Mouse (Mus musculus) hindlimb bud, embryonic 11.5 days (tissue): ENCODE measurements around the gene Gna11.

Source experiments
- DNase-seq: peaks from one replicate; pipeline ENCODE4 v3.0.0-alpha.2; 2012; ENCODE audit warnings: low read depth, low spot score; ENCODE audit errors: extremely low spot score

Gna11 gene

DNA sequence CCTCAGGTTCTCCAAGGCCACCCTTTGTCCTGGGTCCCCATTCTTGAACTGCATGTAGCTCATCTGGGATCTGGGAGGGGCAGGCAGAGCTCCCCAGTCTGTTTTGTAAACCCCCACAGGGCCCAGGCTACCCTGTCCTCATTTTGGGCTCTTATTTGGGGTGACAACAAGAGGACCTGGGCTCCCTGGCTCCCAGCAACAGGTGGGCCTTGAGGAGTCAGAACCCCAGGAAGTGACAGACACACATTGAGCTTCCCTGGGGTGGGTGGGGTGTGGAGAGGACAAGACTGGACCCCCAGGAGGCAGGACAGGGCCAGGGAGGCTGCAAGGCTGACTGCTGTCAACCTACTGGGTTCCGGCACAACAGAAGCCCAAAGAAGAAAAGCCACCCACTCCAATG, 1.4 kb downstream of the Gna11 start:
- DNase-seq, result no peak

DNA sequence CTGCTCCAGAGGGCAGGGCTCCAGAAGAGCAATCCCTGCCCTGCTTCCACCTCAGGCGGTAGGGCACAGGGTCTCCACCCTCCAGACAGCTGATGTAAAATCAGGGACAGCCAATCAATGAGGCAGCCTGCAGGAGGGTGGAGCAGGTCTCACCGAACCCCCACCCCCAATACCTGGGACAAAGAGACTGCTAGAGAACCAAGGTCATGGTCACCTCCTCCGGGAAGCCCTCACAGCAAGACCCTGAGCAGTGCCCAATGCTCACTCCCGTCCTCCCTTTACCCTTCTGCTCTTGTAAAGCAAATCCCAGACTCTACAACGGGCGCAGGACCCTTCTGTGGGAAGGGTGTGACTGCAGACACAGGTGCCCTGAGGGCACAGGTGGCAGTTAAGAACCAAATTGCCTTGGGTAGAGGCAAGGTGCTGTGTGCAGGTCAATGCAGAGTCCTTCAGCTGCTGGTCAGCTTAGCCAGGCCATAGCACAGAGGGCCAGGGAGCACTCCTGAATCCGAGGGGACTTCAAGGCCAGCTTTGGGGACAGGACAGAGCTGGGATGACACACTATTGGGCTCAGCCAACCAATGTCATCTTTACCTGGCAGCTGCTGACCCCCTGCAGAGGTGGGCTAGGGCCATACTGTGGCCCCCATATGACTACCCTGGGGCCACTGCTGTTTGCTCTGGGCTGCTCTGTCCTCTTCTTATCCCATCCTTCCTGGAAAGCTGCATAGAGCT, 2.1 kb downstream of the Gna11 start:
- no peak for DNase-seq

DNA sequence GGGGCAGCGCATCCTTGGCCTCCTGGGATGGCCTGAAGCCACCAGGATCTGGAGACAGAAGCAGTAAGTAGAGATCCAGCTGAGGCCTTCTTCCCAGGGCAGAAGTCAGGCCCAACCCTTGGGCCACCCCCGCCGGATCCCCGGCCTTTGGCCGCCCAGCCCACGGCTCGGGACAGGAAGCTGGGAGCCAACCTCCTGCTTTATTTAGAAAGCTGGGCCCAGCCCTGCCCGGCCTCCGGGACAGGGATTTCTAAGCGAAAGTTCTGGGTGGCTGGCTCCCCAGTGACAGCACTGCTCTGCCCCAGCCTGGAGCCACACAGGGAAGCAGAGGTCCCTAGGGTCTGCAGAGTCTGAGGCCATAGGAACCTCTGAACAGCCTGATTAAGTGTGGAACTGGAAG, 3.2 kb downstream of the Gna11 start:
- DNase-seq, result no peak

DNA sequence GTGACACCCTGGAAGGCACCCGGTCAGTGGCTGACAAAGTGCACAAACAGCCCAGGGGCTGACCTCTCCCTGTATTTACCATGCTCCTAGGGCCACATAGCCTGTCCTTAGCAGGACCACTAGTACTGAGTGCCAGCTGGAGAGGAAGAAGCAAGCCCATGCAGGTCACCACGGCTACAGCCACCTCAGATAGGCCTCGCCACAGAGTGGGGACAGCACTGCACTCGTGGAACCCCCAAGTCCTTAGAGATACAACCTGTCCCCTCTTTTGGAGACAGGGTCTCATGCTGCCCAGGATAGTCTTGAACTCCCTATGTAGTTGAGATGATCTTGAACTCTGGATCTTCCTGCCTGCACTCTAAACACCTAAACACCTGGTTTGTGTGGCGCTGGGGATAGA, 3.6 kb downstream of the Gna11 start:
- no peak for DNase-seq

DNA sequence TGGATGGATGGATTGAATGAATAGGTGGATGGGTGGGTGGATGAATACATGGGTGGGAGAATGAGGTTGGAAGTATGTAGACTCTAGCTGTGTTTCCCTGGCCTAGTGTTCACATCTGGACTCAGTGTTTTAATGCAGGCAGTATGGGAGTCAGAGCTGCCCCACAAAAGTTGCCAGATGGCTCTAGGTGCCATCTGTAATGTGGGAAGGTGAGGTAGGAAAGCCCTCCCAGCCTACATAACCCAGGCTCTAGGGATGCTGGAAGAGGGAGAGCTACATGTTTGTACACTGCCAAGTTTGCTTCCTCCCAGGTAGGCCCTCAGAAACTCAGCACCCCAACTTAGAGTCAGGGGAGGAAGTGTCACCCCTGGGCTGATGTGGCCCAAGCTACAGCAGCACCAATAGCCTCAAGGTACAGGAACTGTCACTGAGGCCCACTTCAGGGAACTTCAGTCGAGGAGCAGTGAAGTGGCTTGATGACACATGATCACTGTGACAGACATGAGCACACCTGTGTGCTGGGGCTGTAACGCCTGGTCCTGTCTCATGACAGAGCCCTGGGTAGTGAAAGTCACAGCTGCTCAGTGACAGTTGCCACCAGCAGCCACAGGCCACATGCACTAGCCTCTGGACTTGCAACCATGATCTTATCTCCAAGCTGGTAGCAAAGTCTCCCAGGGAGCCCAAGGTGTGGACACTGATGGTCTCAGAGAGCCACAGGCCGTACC, 6.5 kb downstream of the Gna11 start:
- DNase-seq, result no peak

DNA sequence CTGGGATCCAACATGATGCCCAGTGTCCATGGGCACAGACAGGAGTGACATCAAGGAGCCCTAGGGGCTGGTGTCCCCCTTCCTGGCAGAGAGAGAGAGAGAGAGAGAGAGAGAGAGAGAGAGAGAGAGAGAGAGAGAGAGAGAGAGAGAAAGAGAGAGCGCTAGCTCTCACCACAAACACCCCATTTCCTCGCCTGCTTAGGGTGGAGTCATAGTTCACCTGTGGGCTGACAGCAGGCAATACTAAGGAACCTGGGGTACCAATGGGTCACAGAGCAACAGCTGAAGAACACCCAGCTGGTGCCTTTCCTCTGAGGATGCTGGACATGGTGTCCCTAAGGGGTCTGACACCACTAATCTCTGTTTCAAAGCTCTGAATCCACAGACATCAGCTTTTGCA, 7.6 kb downstream of the Gna11 start:
- DNase-seq, result no peak

DNA sequence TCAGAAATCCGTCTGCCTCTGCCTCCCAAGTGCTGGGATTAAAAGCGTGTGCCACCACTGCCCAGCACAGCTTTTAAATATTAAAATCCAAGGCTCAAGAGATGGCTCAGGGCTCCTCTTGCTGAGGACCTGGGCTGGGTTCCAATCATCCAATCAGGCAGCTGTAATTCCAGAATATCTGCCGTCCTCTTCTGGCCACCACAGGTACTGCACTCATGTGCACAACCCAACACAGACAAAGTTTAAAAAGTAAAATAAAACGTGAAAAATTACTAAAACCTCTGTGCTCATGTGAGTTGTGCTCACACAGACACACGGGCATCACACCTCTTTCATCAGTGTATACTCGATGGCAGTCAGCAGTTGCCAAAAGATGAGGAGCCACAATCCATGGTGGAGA, 8.3 kb downstream of the Gna11 start:
- DNase-seq, result no peak

DNA sequence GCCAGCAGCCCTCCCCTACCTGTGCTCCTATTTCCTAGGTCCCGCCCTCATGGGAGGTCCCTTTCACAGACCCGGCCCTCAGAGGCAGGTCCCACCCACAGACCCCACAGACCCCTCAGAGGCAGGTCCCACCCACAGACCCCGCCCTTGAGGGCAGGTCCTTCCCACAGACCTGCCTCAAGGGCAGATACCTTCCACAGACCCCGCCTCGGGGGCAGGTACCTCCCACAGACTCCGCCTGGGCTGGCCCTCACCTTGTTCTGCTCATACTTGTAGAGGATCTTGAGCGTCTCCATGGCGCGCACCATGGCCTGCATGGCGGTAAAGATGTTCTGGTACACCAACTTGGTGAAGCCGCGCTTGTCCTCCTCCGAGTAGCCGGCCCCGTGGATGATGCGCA, 10.2 kb downstream of the Gna11 start:
- DNase-seq, result no peak

DNA sequence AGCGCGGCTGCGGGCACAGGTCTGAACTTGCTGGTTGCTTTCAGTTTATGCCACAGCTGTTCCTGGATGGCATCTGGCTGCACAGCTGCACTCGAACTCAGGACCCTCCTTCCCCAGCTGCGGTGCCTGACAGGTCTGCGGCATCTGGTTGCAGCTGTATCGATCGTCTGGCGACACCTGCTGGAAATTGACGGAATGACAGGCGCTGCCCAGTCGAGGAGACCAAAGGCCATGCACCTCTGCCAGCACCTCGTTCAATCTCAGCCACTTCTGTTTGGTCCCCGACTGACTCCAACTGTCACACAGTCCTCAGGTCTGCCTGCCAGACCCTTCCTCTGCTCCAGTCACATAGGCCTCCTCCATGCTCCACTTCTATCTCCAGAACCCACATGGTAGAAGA, 18.2 kb downstream of the Gna11 start:
- DNase-seq, result peak; percentile 42

DNA sequence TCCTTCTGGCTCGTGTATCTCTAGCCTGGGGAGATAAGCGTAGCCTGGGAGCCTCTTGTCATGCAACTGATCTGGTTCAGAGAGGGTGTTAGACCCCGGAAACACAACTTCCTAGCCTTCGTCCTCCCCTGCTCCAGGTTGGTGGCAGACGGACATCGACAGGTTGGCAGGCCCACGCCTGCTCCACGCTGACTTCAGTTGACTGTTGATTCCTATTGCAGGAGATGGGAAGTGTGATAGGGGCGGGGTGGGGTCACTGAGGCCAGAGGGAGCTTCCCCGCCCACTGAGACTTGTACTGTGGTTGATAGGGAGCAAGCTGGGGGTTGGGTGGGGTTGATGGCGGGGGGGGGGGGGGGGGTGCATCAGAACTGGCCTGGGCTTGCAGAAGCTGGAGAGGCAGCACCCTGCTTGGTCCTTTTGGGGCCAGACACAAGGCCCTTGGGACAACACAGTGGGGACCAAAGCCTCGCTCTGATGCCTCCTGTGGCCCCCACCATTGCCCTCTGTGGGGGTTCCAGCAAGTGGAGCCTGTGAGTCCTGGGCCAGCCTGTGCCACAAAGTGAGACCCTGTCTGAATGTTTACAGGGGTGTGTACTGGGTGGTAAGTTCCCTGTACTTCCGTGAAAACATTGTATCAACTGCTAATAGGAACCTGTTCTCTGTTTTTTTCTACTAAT, 19.8 kb downstream of the Gna11 start:
- no peak for DNase-seq

DNA sequence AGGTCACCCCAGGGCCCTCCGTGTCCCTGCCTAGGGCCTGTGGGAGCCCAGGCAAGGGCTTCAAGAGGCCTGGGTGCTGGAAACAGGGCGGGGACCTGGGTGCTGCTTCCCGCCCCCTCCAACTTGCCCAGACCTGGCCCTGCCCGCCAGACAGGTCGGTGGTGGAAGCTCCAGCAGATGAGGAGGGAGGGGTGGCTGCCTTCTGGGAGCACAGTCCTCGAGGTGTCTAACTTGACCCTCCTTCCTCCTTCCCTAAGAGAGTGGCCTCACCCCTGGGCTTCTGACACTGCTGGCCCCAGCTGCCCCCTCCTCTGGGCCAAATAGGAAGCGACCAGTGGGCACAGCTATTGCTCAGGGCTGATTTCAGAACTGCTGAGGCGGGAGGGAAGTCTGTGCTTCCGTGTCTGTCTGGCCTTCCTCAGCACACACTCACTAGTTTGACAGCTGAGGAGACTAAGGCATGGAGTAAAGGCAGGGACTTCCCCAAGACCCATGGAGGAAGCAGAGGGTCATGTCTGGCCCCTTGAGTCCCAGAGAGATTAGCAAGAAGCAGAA, 20.9 kb downstream of the Gna11 start, which contains the start of gene Gna15:
Gna15 (minus strand) TSS at position 175 of the 555 bp plus-strand sequence.
- DNase-seq, result no peak

DNA sequence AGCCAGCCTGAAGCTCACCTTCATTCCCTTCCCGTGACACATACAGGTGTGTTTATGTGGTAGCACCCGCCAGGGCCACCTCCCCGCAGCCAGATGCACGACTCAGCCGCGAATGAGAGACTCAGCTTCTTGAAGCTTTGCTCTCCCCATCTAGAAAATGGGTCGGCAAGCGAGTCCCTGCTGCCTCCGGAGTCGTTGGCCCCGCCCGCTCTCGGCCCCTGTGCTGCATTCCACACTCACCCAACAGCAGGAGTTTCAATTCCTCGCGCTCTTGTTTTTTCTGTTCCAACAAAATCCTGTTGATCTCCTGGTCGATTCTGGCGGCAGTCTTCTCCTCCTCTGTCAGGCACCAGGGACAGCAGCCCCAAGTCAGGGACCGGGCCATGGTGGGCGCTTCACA, 21.4 kb downstream of the Gna11 start:
- no peak for DNase-seq

DNA sequence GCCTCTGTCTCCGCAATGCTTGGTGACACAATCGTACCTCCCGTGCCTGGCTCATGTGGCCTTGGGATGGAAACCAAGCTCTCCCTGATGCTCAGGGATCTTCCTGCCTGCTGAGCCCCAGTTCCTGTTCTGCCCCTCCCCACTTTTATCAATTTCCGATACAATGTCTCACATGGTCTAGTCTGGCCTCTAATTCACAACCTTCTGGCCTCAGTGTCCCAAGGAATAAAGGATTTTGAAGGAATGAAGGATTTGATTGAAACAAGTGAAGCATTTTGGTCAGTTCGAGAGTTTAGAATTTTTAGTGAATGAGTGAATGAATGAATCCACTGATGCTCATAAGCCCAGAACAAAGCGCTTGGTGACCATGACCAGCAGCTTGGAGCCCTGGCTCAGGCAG, 21.8 kb downstream of the Gna11 start:
- DNase-seq, result no peak

DNA sequence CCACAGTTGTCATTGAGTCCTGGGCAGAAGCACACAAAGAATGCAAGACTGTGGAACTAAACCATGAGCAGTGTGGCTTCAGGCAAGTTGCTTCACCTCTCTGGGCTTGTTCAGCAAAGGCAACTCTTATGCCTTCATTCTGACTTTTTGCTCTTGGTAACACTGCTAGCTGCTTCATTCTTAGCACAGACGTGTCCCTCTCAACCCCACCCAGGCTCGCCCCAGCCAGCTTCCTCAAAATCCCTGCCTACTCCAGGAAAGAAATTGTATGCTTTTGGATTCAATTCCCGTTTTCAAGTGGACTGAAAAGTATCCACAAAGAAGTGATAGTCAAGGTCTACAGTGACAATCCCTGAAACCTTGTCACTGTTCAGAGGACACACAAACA, 25.0 kb downstream of the Gna11 start:
- DNase-seq, result no peak

DNA sequence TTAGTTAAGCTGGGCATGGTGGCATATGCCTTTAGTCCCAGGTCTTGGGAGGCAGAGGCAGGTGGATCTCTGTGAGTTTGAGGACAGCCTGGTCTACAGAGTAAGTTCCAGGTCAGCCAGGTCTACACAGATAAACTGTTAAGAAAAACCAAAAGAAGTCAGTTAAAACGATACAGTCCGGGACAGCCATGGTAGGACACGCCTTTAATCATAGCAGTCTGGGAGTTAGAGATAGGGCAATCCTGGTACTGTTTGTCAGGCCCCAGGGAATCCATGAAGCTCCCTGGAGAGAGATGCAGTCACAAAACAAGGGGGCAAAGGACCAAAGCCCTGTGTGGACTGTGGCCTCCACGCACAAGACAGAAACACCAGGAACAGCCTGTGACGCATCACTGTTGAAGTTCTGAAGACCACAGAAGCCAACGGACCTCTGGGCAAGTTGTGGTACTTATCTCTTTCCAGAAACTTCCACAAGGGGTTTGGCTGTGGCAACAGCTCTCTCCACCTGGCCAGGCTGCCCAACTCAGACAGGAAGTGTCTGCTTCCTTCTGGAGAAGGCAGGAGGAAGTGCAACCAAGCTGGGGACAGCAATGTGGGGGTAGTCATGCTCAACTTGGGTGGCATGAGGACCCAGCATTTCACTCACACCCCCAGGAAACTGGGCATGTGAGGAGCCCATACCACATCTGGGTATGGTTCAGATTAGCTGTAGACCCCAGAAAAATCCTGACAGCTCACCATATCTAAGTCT, 25.6 kb downstream of the Gna11 start:
- no peak for DNase-seq

DNA sequence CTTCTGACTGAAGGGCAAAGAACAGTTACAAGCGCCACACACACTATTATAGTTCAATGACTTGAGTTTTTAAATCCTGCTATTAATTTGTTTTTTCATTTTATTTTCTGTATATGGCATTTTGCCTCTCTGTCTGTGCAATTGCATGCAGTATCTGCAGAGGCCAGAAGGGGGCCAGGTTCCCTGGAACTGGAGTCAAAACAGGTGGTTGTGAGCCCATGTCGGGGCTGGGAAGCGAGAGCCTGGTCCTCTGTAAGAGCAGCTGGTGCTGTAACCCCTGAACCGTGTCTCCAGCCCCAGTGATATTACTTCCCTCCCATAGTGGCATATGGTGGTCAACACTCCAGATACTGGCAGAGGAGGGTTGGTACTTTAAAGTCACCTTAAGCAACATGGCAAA, 26.4 kb downstream of the Gna11 start:
- no peak for DNase-seq

DNA sequence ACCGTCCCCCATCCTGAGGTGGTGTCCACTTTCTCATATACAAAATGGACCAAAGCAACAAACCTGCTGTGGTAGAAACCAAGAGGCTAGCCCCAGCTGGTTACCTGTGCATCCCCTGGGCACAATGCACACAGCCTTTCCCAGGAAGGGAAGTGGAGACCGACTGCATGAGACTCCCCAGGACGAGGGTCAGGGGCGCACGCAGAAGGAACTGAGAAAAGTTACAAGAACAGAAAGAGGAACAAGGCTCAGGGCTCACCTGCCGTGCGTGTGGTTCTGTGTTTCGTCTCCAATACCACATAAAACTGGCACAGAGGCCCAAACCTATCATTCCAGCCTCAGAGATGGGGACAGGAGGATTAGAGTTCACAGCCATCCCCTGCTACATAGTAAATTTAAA, 27.8 kb downstream of the Gna11 start:
- DNase-seq, result no peak

DNA sequence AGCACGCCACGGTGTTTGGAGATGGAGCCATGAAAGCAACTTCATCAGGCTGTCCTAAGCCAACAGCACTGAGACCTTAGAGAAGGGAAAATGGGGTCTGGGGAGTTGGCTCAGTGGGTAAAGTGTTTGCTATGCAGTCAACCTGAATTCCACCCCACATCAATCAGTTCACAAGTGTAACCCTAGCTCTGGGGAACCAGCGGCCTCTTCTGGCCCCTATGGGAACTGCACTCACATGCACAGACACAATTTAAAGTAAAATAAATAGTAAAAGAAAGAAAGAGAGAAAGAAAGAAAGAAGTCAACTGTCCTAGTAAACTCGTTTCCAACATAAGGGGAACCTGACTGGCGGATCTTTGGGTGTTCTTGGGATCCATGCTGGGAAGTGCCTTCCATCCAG, 31.2 kb downstream of the Gna11 start:
- no peak for DNase-seq

DNA sequence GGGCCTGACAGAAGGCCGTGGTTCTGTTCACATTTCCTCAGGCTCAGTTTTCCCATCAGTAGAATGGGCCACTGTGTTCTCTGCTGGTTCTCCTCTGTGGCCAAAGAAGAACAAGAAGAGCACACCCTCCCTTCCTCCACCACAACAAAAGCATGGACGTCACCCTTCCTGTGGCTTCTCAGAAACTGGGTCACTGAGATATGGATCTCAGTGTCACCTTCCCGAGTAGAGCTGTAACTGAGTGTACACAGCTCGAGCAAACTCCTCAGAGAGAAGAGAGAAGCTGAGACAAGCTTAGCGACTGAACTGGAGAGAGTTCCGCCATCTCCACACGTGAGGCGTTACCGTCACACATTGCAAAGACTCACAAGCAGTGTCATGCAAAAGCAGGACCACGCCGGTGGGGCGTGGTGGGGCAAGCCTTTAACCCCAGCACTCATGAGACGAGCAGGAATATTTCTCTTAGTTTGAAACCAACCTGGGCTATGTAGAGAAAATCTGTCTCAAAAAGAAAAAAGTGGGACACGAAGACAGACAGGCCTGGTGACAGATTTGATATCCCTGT, 34.7 kb downstream of the Gna11 start:
- DNase-seq, result no peak

DNA sequence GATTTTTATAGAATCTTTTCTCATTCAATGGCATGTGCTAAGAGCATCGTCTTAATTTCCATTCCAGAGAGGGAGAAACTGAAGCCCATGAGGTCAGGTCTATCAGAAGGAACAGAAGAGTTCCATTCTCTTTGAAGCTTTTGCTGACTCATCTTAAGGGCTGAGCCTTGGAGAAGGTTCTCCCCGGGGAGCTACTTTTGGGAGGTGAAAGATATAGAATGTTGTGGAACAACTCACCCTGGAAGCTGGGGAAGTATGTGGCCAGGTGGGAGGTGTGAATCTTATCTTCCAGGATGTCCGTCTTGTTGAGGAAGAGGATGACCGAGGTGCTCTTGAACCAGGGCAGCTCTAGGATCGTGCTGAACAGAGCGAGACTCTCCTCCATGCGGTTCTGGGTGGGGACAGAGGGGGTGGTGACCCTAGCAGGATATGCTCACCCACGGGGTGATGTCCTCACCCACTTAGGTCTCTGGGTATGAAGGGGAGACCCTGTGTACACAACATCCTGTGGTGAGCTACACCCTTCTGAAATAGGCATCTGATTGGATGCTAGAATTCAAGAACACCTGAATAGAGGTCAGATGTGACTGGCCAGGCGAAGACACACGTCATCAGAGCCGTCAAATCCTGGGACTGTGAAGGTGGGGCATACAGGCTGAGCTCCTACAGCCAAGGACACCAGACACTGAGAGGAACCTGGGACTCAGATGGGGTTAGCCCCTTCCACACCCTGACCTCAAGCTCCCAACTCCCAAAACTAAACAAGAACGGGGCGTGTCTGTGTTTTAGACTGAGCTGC, 37.1 kb downstream of the Gna11 start:
- no peak for DNase-seq
